Mouse (Mus musculus) layer of hippocampus, adult 11-12 months (tissue): ENCODE measurements at regions not wholly inside any gene's neighbourhood (a gene's known extent, or its start where the extent isn't known, plus 50 kb on each side); places are given as distances from the start of the nearest gene placed in this dataset.

Experiments used
- DNase-seq: peaks from one replicate; pipeline ENCODE4 v3.0.0; 2022; ENCODE audit warnings: low spot score

- DNase-seq: no peak
Observed at GRCm38 (mm10) chr8:56682564-56682963, 131.7 kb downstream of the Fbxo8 start.

GRCm38 (mm10) chr8:56684352-56684751 is 133.5 kb downstream of the Fbxo8 start:
- no peak for DNase-seq

GRCm38 (mm10) chr8:56695436-56695835 is 144.5 kb downstream of the Fbxo8 start:
- no peak for DNase-seq

GRCm38 (mm10) chr8:56700580-56701145 is 149.8 kb downstream of the Fbxo8 start:
- no peak for DNase-seq

GRCm38 (mm10) chr8:56706377-56706776 is 155.5 kb downstream of the Fbxo8 start:
- no peak for DNase-seq

GRCm38 (mm10) chr8:56706941-56707706 is 156.2 kb downstream of the Fbxo8 start:
- DNase-seq: peak; percentile 3

- DNase-seq: no peak
Observed at GRCm38 (mm10) chr8:56720001-56720400, 169.1 kb downstream of the Fbxo8 start.

- no peak for DNase-seq
Observed at GRCm38 (mm10) chr8:56722473-56723236, 171.8 kb downstream of the Fbxo8 start.

GRCm38 (mm10) chr8:56724607-56725006 is 173.7 kb downstream of the Fbxo8 start:
- no peak for DNase-seq

GRCm38 (mm10) chr8:56733318-56733717 is 182.4 kb downstream of the Fbxo8 start:
- DNase-seq: no peak

GRCm38 (mm10) chr8:56735021-56735420 is 184.1 kb downstream of the Fbxo8 start:
- DNase-seq: no peak

GRCm38 (mm10) chr8:56767034-56767433 is 216.1 kb downstream of the Fbxo8 start:
- DNase-seq: no peak

GRCm38 (mm10) chr8:56784441-56784840 is 233.6 kb downstream of the Fbxo8 start:
- DNase-seq: no peak

GRCm38 (mm10) chr8:56789549-56790270 is 238.8 kb downstream of the Fbxo8 start:
- no peak for DNase-seq

- no peak for DNase-seq
Observed at GRCm38 (mm10) chr8:56832651-56833050, 281.8 kb downstream of the Fbxo8 start.

GRCm38 (mm10) chr8:56833129-56833528 is 282.2 kb downstream of the Fbxo8 start:
- DNase-seq: no peak

GRCm38 (mm10) chr8:56883449-56883848 is 332.6 kb downstream of the Fbxo8 start:
- no peak for DNase-seq

- no peak for DNase-seq
Observed at GRCm38 (mm10) chr8:56884195-56884594, 333.3 kb downstream of the Fbxo8 start.

- no peak for DNase-seq
Observed at GRCm38 (mm10) chr8:56893638-56894037, 342.7 kb downstream of the Fbxo8 start.

- no peak for DNase-seq
Observed at GRCm38 (mm10) chr8:56915362-56915761, 364.5 kb downstream of the Fbxo8 start.

GRCm38 (mm10) chr8:56915989-56916388 is 365.1 kb downstream of the Fbxo8 start:
- DNase-seq: no peak

GRCm38 (mm10) chr8:56924724-56925123 is 373.8 kb downstream of the Fbxo8 start:
- DNase-seq: no peak
